Mouse (Mus musculus): Measurements from ENCODE around the gene Gm10715.
"Not testable (repeated sequence)": the region's sequence is repeated elsewhere in the genome, so short reads cannot be mapped to it uniquely, and the experiment has no call there.

Gene Gm10715

GRCm38 (mm10) chr9:3025653-3026052, 11.0 kb upstream of the Gm10715 start:
- DNase-seq: peak; percentile 93

GRCm38 (mm10) chr9:3026136-3026535, 10.5 kb upstream of the Gm10715 start:
- not testable (repeated sequence) for DNase-seq

GRCm38 (mm10) chr9:3026741-3027140, 9.9 kb upstream of the Gm10715 start:
- not testable (repeated sequence) for DNase-seq

- not testable (repeated sequence) for DNase-seq
Measured at GRCm38 (mm10) chr9:3027200-3027599, 9.5 kb upstream of the Gm10715 start.

- DNase-seq: peak; percentile 89
Measured at GRCm38 (mm10) chr9:3029276-3030000, 7.2 kb upstream of the Gm10715 start.

GRCm38 (mm10) chr9:3030677-3031318, 5.9 kb upstream of the Gm10715 start:
- DNase-seq: not testable (repeated sequence)

- not testable (repeated sequence) for DNase-seq
Measured at GRCm38 (mm10) chr9:3034299-3034698, 2.4 kb upstream of the Gm10715 start, which contains the start of gene Gm17535. Gene Gm17535 (plus strand): TSS chr9:3034599.

GRCm38 (mm10) chr9:3038161-3038560, 1.5 kb downstream of the Gm10715 start:
- not testable (repeated sequence) for DNase-seq

Data from heart, adult 11 months (tissue).